Mouse (Mus musculus): Measurements from ENCODE around the gene Ugt1a7c.
"Not testable (repeated sequence)": the region's sequence is repeated elsewhere in the genome, so short reads cannot be mapped to it uniquely, and the experiment has no call there.

DNA sequence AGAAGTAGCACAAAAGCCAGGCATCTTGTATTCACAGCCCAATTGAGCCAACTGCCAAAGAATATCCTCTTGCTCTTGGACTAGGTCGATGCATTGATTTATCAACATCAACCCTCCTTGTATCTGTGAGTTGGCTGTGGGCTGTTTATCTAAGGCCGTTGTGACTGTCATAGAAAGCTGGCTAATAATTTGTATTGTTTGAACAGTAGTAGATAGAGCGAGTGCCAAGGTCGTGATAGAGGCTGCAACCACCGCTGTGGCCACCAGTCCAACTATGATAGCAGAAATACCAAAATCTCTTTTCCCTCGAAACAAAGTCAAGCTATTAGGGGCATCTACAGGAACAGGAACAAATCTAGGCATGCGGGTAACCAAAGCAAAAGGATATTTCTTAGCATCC is 77.3 kb downstream of the Ugt1a7c start:
- TF ChIP-seq EP300 (IDR thresholded peaks at IDR 0.05; ENCODE audit: low read length); CTCF (conservative IDR thresholded peaks at IDR 0.05 in 1 of 2, IDR thresholded peaks at IDR 0.05 in 1 of 2; ENCODE audit: low read depth in 2 of 2, low read length in 2 of 2); HCFC1 (IDR thresholded peaks at IDR 0.05; ENCODE audit: low read depth, low read length); POLR2A (IDR thresholded peaks at IDR 0.05; ENCODE audit: low read depth, low read length); CHD2 (IDR thresholded peaks at IDR 0.05; ENCODE audit: low read length): not testable (repeated sequence)

Measured in CH12.LX (cell line).